Mouse (Mus musculus): ENCODE results near the gene Foxred2. TPM values are rescaled to one million over a fixed set of nuclear protein-coding genes. Genes with fewer than 3 reads are reported as not detected.

Foxred2 gene
- polyA plus RNA-seq, 1 experiment: 4.8 TPM

DNA sequence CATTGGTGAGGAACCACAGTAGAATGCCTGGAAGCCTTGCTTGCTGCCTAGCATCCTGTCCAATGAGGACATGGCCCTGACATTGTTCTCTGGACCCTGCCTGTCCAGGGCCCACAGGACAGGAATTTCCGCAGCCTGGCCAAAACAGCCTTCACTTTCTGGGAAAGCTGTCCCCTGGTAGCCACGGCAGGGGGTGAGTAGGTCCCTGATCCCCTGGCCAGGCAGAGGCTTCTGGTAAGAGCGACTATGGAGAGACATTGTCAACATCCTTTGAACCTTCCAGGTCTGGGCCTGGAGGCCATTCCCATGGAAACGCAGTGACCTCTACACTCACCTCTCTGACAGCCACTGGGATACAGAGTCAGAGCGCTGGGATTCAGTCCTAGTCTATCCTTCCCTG lies 44.5 kb downstream of the Foxred2 start:
- TF ChIP-seq TCF12 (IDR thresholded peaks at IDR 0.05; ENCODE audit: insufficient read depth, poor library complexity, severe bottlenecking): no peak
- TF ChIP-seq MAX (IDR thresholded peaks at IDR 0.05; ENCODE audit: low read depth): no peak
- no peak for TF ChIP-seq USF1 (IDR thresholded peaks at IDR 0.05; ENCODE audit: low read depth)
- no peak for TF ChIP-seq POLR2AphosphoS2 (IDR thresholded peaks at IDR 0.05; ENCODE audit: insufficient read length, low read depth)
- TF ChIP-seq E2F4 (IDR thresholded peaks at IDR 0.05; ENCODE audit: insufficient read depth): no peak
- Histone ChIP-seq H3K36me3 (ENCODE audit: control insufficient read depth, insufficient read depth) (peaks cover 27% of the 10 kb centered on the region), H3K79me2 (ENCODE audit: control insufficient read depth, insufficient read depth) (peaks cover 4% of the 10 kb centered on the region), H3K4me2 (ENCODE audit: low read depth) (no peak overlapping the region), H3K4me3 (no peak overlapping the region), H3K27me3 (ENCODE audit: control insufficient read depth, insufficient read depth, insufficient read length) (no peaks in the 10 kb centered on the region), H3ac (ENCODE audit: control insufficient read depth, insufficient read length) (no peak overlapping the region)

DNA sequence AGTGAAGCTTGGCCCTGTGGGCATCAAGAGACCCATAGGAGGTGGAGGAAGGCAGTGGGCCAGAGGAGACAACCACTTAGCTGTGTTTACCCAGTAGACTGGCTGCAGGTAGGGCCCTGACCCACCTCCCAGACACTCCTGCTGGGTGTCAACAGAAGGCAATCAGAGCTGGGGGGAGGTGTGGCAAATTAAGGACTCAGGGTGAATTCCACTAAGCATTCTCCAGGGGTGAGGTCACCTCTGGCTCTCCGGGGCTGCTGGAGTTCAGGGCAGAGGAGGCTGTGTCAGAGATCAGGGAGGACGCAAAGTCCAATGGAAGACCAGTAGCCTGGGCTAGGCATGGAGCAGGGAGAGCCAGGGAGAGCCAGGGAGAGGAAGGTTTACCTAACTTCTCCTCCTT lies 45.5 kb downstream of the Foxred2 start:
- H3ac ChIP-seq (ENCODE audit: control insufficient read depth, insufficient read length): no peak overlapping the region

DNA sequence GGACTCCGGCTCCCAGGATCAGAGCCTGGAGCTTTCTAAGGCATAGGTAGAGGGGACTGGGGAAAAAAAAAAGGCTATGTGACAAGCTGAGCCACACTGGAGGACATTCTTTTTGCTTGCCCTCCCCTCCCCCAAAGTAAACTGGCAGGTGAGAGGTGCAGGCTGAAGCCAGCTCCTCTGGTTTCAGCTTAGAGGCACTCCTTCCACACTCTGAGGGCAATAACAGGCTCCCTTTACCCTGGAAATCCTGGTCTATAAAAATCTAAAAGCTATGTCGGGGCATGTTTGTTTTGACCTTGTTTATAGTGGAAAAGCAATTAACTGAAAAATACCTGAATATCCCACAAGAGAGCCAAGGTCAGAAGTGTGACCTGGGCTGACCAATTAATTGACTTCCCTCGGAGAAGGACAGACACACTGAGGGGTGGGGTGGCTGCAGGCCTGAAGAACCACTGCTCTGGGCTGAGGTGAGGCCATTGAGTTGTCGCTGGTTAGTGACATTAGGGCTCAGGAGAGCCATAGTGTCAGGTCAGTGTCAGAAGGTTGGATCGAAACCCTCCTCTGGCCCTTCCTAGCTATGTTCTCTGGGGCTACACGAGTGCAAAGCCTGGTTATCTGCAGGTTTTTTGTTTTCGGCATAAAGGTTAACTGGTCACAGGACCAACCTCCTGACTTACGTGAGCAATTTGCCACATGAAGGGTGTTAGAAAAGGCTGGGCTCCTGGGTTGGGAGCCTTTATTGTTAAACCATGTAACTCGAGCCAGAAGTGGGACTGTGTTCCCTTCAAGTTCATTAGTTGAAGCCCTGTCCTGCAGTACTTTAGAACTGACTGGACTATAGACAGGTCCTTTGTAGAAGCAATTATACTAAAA lies 48.6 kb downstream of the Foxred2 start:
- Histone ChIP-seq H3K27me3 (ENCODE audit: control insufficient read depth, insufficient read depth, insufficient read length) (no peaks in the 10 kb centered on the region), H3K4me3 (no peak overlapping the region), H3K4me2 (ENCODE audit: low read depth) (no peak overlapping the region), H3ac (ENCODE audit: control insufficient read depth, insufficient read length) (no peak overlapping the region), H3K36me3 (ENCODE audit: control insufficient read depth, insufficient read depth) (no peaks in the 10 kb centered on the region), H3K79me2 (ENCODE audit: control insufficient read depth, insufficient read depth) (no peaks in the 10 kb centered on the region)
- no peak for TF ChIP-seq MYOD1 (IDR thresholded peaks at IDR 0.05; ENCODE audit: control insufficient read depth in 1 of 3, insufficient read length in 2 of 3, low read depth in 2 of 3)
- no peak for TF ChIP-seq MAX (IDR thresholded peaks at IDR 0.05; ENCODE audit: low read depth)
- TF ChIP-seq TCF12 (IDR thresholded peaks at IDR 0.05; ENCODE audit: insufficient read depth, poor library complexity, severe bottlenecking): no peak
- no peak for TF ChIP-seq CEBPB (IDR thresholded peaks at IDR 0.05; ENCODE audit: insufficient read depth, poor library complexity, severe bottlenecking)
- no peak for TF ChIP-seq POLR2AphosphoS2 (IDR thresholded peaks at IDR 0.05; ENCODE audit: insufficient read length, low read depth)
- no peak for TF ChIP-seq POLR2A (IDR thresholded peaks at IDR 0.05; ENCODE audit: insufficient read length, low read depth)
- no peak for TF ChIP-seq SRF (IDR thresholded peaks at IDR 0.05; ENCODE audit: control insufficient read depth, insufficient read length, low read depth)
- TF ChIP-seq MYOG (IDR thresholded peaks at IDR 0.05; ENCODE audit: control insufficient read depth in 1 of 3, insufficient read depth in 1 of 3, insufficient read length in 2 of 3, low read depth in 2 of 3): no peak
- TF ChIP-seq USF1 (IDR thresholded peaks at IDR 0.05; ENCODE audit: low read depth): no peak
- TF ChIP-seq REST (IDR thresholded peaks at IDR 0.05; ENCODE audit: insufficient read depth, insufficient read length): no peak
- no peak for TF ChIP-seq TCF3 (IDR thresholded peaks at IDR 0.05; ENCODE audit: insufficient read length, low read depth)
- TF ChIP-seq E2F4 (IDR thresholded peaks at IDR 0.05; ENCODE audit: insufficient read depth): no peak

More for the DNA sequence above, 45.5 kb downstream of the Foxred2 start:
- Histone ChIP-seq H3K27me3 (ENCODE audit: control insufficient read depth, insufficient read depth, insufficient read length) (no peaks in the 10 kb centered on the region), H3K79me2 (ENCODE audit: control insufficient read depth, insufficient read depth) (no peaks in the 10 kb centered on the region), H3K36me3 (ENCODE audit: control insufficient read depth, insufficient read depth) (peaks cover 18% of the 10 kb centered on the region), H3K4me3 (no peak overlapping the region), H3K4me2 (ENCODE audit: low read depth) (peak overlapping the region; percentile 51)
- TF ChIP-seq MYOD1 (IDR thresholded peaks at IDR 0.05; ENCODE audit: control insufficient read depth in 1 of 3, insufficient read length in 2 of 3, low read depth in 2 of 3) (peak in 1 of 3 experiments; percentile 3), MAX (IDR thresholded peaks at IDR 0.05; ENCODE audit: low read depth) (no peak), CEBPB (IDR thresholded peaks at IDR 0.05; ENCODE audit: insufficient read depth, poor library complexity, severe bottlenecking) (0 out of 2 replicates have a peak, but pooled peaks have one; percentile 32), POLR2A (IDR thresholded peaks at IDR 0.05; ENCODE audit: insufficient read length, low read depth) (peak; percentile 33), TCF12 (IDR thresholded peaks at IDR 0.05; ENCODE audit: insufficient read depth, poor library complexity, severe bottlenecking) (no peak), POLR2AphosphoS2 (IDR thresholded peaks at IDR 0.05; ENCODE audit: insufficient read length, low read depth) (peak; percentile 30), TCF3 (IDR thresholded peaks at IDR 0.05; ENCODE audit: insufficient read length, low read depth) (no peak), MYOG (IDR thresholded peaks at IDR 0.05; ENCODE audit: control insufficient read depth in 1 of 3, insufficient read depth in 1 of 3, insufficient read length in 2 of 3, low read depth in 2 of 3) (no peak), USF1 (IDR thresholded peaks at IDR 0.05; ENCODE audit: low read depth) (no peak), REST (IDR thresholded peaks at IDR 0.05; ENCODE audit: insufficient read depth, insufficient read length) (no peak), E2F4 (IDR thresholded peaks at IDR 0.05; ENCODE audit: insufficient read depth) (no peak), SRF (IDR thresholded peaks at IDR 0.05; ENCODE audit: control insufficient read depth, insufficient read length, low read depth) (no peak)

DNA sequence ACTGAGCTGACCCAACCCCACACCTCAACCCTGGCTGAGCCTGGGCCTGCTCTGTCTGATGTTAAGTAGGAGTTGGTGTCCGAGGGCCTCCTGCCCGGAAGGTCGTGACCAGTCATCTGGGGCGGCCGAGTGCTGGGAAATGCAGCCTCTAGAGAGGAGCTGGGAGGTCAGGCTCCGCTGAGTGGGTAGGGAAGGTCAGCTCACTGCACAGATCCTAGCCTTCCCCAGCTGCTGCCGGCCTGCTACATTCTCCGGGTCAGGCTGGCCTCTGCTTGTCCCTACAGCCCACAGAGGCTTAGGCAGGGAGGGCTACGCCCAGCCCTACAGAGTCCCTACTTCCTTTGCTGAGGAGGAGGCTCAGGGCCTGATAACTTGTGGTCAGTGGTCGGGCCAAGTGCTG lies 50.0 kb downstream of the Foxred2 start:
- no peaks in the 10 kb centered on the region for H3K27me3 ChIP-seq (ENCODE audit: control insufficient read depth, insufficient read depth, insufficient read length)
- no peaks in the 10 kb centered on the region for H3K36me3 ChIP-seq (ENCODE audit: control insufficient read depth, insufficient read depth)
- peak overlapping the region; percentile 88 for H3K4me2 ChIP-seq (ENCODE audit: low read depth)
- no peak overlapping the region for H3K4me3 ChIP-seq
- no peaks in the 10 kb centered on the region for H3K79me2 ChIP-seq (ENCODE audit: control insufficient read depth, insufficient read depth)
- no peak overlapping the region for H3ac ChIP-seq (ENCODE audit: control insufficient read depth, insufficient read length)
- TF ChIP-seq TCF12 (IDR thresholded peaks at IDR 0.05; ENCODE audit: insufficient read depth, poor library complexity, severe bottlenecking) (no peak), POLR2A (IDR thresholded peaks at IDR 0.05; ENCODE audit: insufficient read length, low read depth) (peak; percentile 50), MAX (IDR thresholded peaks at IDR 0.05; ENCODE audit: low read depth) (no peak), TCF3 (IDR thresholded peaks at IDR 0.05; ENCODE audit: insufficient read length, low read depth) (no peak), CEBPB (IDR thresholded peaks at IDR 0.05; ENCODE audit: insufficient read depth, poor library complexity, severe bottlenecking) (no peak), MYOD1 (IDR thresholded peaks at IDR 0.05; ENCODE audit: control insufficient read depth in 1 of 3, insufficient read length in 2 of 3, low read depth in 2 of 3) (peak; percentile 33 to 86 (median 61)), SRF (IDR thresholded peaks at IDR 0.05; ENCODE audit: control insufficient read depth, insufficient read length, low read depth) (no peak), USF1 (IDR thresholded peaks at IDR 0.05; ENCODE audit: low read depth) (no peak), MYOG (IDR thresholded peaks at IDR 0.05; ENCODE audit: control insufficient read depth in 1 of 3, insufficient read depth in 1 of 3, insufficient read length in 2 of 3, low read depth in 2 of 3) (peak; percentile 22 to 92 (median 41)), POLR2AphosphoS2 (IDR thresholded peaks at IDR 0.05; ENCODE audit: insufficient read length, low read depth) (peak; percentile 44), E2F4 (IDR thresholded peaks at IDR 0.05; ENCODE audit: insufficient read depth) (no peak), REST (IDR thresholded peaks at IDR 0.05; ENCODE audit: insufficient read depth, insufficient read length) (no peak)
